Mouse (Mus musculus): ENCODE results near the gene 1110059E24Rik.
"Not testable (repeated sequence)": the region's sequence is repeated elsewhere in the genome, so short reads cannot be mapped to it uniquely, and the experiment has no call there.

1110059E24Rik gene

DNA sequence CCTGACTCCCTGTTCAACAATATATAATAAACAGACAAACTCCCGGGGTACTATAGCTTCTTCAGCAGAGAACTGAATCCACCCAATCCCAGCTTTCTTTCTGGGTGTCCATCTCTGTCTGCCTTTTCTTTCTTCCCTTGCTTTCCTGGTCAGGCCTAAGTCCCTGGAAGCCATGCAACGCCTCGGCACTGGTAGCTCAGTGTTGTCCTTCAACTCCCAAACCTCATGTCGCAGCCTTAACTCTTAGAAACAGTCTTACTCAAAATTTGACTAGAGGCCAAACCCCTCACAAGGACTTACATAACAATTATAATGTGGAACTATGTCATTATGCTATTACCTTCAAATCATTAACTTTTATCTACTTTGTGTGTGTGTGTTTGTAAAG lies 28.6 kb downstream of the 1110059E24Rik start:
- no peak for DNase-seq

GRCm38 (mm10) chr19:21623410-21624147 lies 29.2 kb downstream of the 1110059E24Rik start:
- DNase-seq = no peak

DNA sequence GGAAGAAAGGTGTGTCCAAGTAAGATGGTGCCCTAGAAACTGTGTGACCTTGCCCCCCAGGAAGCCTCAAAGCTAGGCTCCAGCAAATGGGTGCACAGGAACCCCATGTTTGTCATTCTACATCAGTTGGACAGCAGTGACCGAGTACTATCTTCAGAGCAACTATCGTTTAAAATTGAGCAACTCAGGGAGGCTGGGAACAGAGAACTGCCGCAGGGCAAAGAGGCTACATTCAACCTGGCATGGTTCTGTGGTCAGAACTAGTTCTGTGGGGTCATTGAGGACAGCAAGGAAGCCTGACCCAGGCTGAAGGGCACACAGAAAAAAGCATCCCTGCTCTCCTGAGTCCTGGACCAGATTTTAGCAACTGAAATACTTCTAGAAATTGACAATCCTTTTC lies 37.0 kb downstream of the 1110059E24Rik start:
- no peak for DNase-seq

DNA sequence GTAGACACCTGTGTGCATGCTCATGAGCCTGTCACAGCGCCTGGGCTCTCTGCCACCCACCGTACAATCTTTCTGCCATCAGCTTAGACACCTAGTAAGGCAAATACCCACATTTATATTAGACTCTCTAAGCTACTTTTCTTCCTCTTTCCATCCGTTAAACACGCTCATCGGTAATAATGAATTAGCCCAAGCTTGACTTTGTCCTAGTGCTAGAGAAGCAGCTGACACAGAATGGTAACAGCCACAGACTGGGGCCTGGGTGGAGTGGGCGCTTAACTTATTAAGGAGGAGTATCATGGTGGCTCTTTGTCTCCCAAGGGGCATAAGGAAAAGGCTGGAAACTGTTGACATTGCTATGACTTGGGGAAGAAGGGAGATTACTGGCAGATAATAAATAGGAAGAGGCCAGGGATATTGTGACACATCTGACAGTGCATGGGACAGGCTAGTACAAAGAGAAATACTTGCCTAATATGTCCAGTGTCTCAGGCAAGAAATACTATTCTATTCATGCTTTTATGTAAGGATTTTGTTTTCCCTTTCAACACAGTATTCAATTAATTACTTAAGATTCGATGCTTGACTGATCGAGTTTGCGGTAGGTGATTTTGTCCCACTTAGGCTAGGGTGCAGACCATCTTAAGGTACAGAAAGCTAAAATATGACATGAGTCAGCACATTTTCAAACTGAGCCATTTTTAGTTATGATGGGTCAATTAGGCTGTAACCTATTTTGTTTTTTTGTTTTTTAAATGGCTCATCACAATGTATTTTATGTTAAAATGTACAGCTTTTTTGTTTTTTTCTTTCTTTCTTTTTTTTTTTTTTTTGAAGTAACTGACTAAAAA lies 40.8 kb downstream of the 1110059E24Rik start:
- no peak for DNase-seq

GRCm38 (mm10) chr19:21611297-21611696 lies 41.5 kb downstream of the 1110059E24Rik start:
- DNase-seq = no peak

DNA sequence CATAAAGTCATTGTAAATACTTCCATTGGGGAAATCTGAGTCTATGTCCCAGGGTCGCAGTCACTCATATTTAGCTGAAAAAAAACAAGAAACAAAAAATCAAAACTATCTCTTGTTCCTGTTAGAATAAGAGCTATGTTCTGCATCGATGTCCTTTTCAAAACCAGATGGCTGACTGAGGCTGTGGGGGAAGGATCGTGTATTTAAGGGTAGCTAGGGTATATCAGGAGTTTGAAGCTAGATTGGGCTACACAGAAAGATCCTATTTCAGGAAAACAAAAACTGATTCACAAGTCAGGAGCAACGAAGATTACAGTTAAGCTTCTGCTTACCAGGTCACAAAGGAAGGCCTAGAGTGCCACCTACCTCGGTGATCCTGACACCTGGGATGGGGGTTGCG lies 42.5 kb downstream of the 1110059E24Rik start:
- DNase-seq = no peak

GRCm38 (mm10) chr19:21605294-21605693 lies 47.5 kb downstream of the 1110059E24Rik start:
- no peak for DNase-seq

DNA sequence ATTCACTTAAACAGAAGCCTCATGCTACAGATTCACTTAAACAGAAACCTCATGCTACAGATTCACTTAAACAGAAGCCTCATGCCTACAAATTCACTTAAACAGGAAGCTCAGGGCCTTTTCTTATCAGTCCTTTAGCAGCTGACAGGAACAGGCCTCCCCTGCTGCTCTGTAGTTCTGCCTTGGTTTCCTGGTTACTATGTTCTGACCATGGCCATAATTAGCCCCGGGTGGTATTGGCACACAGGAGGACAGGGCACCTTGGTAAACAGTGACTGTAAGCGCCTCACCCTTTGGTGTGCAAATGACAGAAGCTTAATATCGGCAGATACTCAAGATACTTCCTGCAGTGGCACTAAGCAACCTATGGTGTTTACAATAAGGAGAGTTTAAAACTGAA lies 48.9 kb downstream of the 1110059E24Rik start:
- DNase-seq = peak in 1 of 2 experiments; percentile 17

DNA sequence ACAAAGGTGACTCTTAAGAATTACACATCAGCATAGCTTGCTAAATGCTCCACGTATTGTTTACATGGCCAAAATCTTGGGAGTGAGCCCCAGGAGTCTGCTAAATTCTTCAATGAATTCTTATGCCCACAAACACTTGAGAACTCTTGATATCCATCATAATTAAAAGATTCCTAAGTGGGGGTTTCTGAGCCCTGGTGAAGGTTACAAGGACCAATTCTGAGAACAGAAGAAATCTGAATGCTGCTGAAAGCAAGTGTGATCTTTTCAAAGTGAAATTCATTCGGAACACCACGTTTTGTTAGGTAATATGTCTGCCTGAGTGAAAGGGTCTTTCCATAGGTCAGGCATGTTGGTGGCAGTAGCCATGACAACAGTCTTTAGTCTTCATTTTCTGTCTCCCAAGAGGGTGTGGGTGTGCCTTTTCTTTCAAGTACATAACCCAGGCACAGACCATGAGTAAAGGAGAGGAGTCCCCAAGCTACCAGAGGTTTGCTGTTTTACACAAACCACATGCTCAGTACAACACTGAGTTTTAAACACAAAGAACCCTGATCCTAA lies 51.2 kb downstream of the 1110059E24Rik start:
- DNase-seq = no peak

DNA sequence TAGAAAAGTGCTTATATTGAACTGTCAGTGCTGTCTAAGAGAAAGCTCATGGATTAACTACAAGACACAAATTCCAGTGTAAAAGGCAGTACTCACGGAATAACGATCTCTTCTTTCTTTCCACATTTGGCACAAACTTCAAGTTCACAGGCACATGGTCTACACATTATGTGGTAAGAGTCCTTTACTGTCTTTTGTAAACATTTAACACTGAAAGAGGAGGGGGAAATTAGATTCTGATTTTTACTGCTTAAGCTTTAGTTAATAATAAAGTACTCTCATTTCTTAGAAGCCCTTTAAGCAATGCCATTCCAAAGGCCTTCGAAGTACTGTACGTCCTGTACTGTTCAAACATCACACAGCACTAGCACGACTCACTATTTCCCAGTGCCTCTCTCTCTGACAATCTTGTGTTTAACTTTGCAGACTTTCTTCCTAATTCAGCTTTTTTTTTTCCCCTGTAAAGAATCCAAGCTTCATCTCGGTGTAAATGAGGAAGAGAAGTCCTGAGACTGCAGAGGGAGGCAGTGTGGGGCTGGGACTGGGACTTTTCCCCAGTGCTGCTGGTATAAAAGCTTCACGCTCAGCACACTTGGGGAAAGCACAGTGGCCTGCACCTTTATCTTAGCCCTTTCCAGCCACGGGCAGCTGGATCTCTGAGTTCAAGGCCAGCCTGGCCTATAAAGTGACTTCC lies 54.0 kb downstream of the 1110059E24Rik start:
- peak in 1 of 2 experiments; percentile 7 for DNase-seq

DNA sequence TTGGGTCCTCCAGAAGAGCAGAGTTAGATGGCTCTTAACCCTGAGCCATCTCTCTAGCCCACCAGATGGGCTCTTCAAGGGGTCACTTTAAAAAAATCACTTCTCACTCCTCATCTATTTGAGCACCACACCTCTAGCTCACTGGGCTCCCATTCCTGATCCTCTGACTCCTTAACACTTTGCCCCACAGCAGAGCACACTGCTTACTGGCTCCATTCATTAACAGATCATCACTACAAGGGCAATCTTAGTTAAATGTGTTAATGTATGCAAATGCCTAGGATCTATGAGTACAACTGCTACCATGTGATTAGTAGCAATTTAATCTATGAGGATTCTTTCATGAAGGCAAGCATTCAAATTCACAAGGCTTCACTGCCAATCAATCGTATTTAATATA lies 58.1 kb downstream of the 1110059E24Rik start:
- no peak for DNase-seq

- not testable (repeated sequence) for DNase-seq
These were observed 60.6 kb downstream of the 1110059E24Rik start for GRCm38 (mm10) chr19:21592216-21592615.

DNA sequence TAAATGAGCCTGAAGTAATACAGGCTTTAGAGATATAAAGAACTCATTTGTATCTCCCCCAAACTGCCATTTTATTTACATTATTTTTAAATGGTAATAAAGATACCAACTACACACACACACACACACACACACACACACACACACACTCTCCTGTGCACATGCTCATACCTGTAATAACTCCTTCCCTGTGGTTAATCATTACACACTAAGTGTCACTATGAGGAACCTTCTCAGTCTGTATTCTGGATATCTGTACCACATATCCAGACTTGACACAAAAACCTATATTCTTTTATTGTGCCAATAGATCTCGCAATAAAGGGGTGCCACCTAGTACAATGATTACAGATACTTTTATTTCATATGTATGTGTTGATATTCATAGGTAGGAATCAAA lies 62.9 kb downstream of the 1110059E24Rik start:
- no peak for DNase-seq

GRCm38 (mm10) chr19:21587593-21587992 lies 65.2 kb downstream of the 1110059E24Rik start:
- no peak for DNase-seq

DNA sequence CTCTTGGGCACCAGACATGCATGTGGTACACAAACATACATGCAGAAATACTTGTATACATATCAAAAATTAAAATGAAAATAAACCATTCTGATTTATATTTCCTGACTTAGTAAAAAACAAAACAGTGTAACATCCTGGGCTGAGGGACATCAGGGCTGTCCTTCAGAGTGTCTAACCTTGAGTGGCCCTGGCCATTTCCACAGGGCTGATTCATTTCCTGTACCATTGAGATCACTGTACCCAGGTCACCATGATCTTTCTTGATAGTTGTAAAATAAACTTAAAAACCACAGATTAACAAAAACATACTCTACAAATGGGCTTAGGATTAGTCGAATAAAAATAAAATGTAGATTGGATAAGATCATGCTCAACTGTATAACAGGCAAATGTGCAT lies 66.2 kb downstream of the 1110059E24Rik start:
- DNase-seq = peak in 1 of 2 experiments; percentile 24

GRCm38 (mm10) chr19:21585868-21586267 lies 66.9 kb downstream of the 1110059E24Rik start:
- no peak for DNase-seq

- no peak for DNase-seq
These were observed 68.8 kb downstream of the 1110059E24Rik start for GRCm38 (mm10) chr19:21583986-21584385.

GRCm38 (mm10) chr19:21583523-21583984 lies 69.2 kb downstream of the 1110059E24Rik start:
- DNase-seq = peak; percentile 14 to 23

- DNase-seq = no peak
These were observed 71.4 kb downstream of the 1110059E24Rik start for GRCm38 (mm10) chr19:21581404-21581803.

- no peak for DNase-seq
These were observed 72.9 kb downstream of the 1110059E24Rik start for GRCm38 (mm10) chr19:21579896-21580295.

DNA sequence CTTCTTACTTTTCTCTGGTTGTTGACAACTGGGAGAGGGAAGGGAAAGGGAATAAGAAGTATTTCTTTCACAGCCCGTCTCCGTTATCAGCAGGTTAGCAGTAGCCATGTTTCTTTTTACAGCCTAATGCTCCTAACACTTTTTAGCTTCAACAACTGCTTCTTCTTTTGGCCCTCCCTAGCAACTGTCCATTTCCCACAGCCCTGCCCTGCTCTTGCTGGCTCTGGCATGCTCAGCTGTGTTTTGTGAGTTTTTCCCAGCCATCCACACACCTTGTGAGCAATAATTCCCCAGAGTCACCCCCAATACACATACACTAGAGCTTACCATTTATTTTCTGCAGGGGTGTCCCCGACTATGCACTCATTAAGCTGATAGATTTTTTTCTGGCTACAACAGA lies 75.3 kb downstream of the 1110059E24Rik start:
- no peak for DNase-seq

DNA sequence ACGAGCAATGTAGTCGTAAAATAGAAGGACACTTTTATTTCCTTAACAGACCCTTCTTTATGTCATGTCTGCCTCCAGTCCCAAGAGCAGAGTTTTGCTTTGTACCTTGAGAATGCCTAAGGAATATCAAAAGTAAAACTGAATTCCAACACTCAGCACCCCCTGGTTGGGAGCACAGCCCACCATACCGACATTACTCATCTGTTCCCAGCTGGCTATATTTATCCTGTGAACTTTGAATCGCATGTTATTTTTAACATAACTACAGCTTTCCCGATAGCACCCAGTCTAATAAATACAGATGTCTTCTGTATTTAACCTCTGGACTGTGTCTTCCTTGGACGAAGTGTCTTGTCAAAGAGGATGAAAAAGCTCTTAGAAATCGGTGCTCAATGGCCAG lies 80.8 kb downstream of the 1110059E24Rik start:
- no peak for DNase-seq

Measured in kidney, postnatal 36 days (tissue).